Mouse (Mus musculus) CH12.LX (cell line): ENCODE results near the gene Mcmbp. TPM values are rescaled to one million over a fixed set of nuclear protein-coding genes. Genes with fewer than 3 reads are reported as not detected.

Source experiments
- DNase-seq: peaks from one replicate; pipeline ENCODE4 v3.0.0-alpha.2; 2013; ENCODE audit errors: extremely low read depth
- H3K27ac ChIP-seq: 2 replicates; pipeline ENCODE4 v1.5.1; 2012; ENCODE audit warnings: low read depth, mild to moderate bottlenecking, control low read depth, moderate library complexity; ENCODE audit not compliant: insufficient read depth
- H3K27me3 ChIP-seq: replicated peaks from 2 replicates; pipeline ENCODE3; 2012; ENCODE audit warnings: inconsistent platforms
- H3K36me3 ChIP-seq, 2 experiments: replicated peaks in 1 of 2; 2 replicates each; pipeline versions ENCODE3 to v1.6.1; 2012; ENCODE audit warnings: inconsistent platforms in 1 of 2, low read length in 1 of 2, mild to moderate bottlenecking in 1 of 2, mixed read lengths in 1 of 2, moderate library complexity in 1 of 2; ENCODE audit not compliant: control insufficient read depth in 1 of 2, insufficient read depth in 1 of 2
- H3K4me1 ChIP-seq, 2 experiments: 2 replicates each; pipeline ENCODE4 v1.6.1; 2012; ENCODE audit warnings: inconsistent platforms in 1 of 2, moderate library complexity in 1 of 2; ENCODE audit not compliant: insufficient read depth in 2 of 2, control insufficient read depth in 1 of 2
- H3K4me2 ChIP-seq: 2 replicates; pipeline ENCODE4 v1.6.1; 2012; ENCODE audit warnings: low read depth, mild to moderate bottlenecking, control low read depth; ENCODE audit not compliant: poor library complexity, insufficient read depth, severe bottlenecking
- H3K4me3 ChIP-seq, 3 experiments: fragments of 150-350 bp in 1 of 3; sonication (generic) in 1 of 3; replicated peaks in 1 of 3; 2 replicates each; pipeline versions ENCODE3 to v1.5.1; 2011 to 2012; ENCODE audit warnings: low read depth in 2 of 3, low read length in 2 of 3, mild to moderate bottlenecking in 2 of 3, moderate library complexity in 2 of 3, control low read depth in 1 of 3, improper control_type of control experiment in 1 of 3, inconsistent platforms in 1 of 3, mixed read lengths in 1 of 3; ENCODE audit not compliant: poor library complexity in 1 of 3
- H3K79me2 ChIP-seq: replicated peaks from 2 replicates; pipeline ENCODE4 v1.6.1; 2012; ENCODE audit warnings: mild to moderate bottlenecking, moderate library complexity; ENCODE audit not compliant: control insufficient read depth, poor library complexity, insufficient read depth, severe bottlenecking; ENCODE audit errors: extremely low read depth
- H3K9ac ChIP-seq: 2 replicates; pipeline ENCODE4 v1.6.1; 2012; ENCODE audit warnings: low read depth, mild to moderate bottlenecking, control low read depth, moderate library complexity; ENCODE audit not compliant: insufficient read depth
- H3K9me3 ChIP-seq: replicated peaks from 2 replicates; pipeline ENCODE3; 2012; ENCODE audit warnings: low read length, inconsistent platforms, mixed read lengths
- E2F4 ChIP-seq: IDR thresholded peaks from 2 replicates; pipeline ENCODE4 v1.6.1; 2011; ENCODE audit warnings: low read depth, low read length, improper control_type of control experiment; ENCODE audit not compliant: insufficient replicate concordance
- IRF4 ChIP-seq: IDR thresholded peaks from 2 replicates; pipeline ENCODE4 v1.6.1; 2014; ENCODE audit warnings: low read depth, mild to moderate bottlenecking, inconsistent platforms, low read length, improper control_type of control experiment
- JUND ChIP-seq: conservative IDR thresholded peaks from 2 replicates; pipeline ENCODE4 v1.6.1; 2011; ENCODE audit warnings: low read depth, low read length, improper control_type of control experiment
- NRF1 ChIP-seq: IDR thresholded peaks from 2 replicates; pipeline ENCODE4 v1.6.1; 2014; ENCODE audit warnings: low read depth, mild to moderate bottlenecking, inconsistent platforms, low read length, improper control_type of control experiment, moderate library complexity
- POLR2A ChIP-seq: IDR thresholded peaks from 2 replicates; pipeline ENCODE4 v1.6.1; 2011; ENCODE audit warnings: low read depth, mild to moderate bottlenecking, improper control_type of control experiment, low read length
- POLR2AphosphoS2 ChIP-seq: IDR thresholded peaks from 2 replicates; pipeline ENCODE4 v1.6.1; 2011; ENCODE audit warnings: low read depth, low read length, improper control_type of control experiment
- RCOR1 ChIP-seq: conservative IDR thresholded peaks from 2 replicates; pipeline ENCODE4 v1.6.1; 2012; ENCODE audit warnings: low read depth, mild to moderate bottlenecking, inconsistent platforms, low read length, improper control_type of control experiment
- TBP ChIP-seq: conservative IDR thresholded peaks from 2 replicates; pipeline ENCODE4 v1.6.1; 2011; ENCODE audit warnings: low read depth, low read length, improper control_type of control experiment
- UBTF ChIP-seq: IDR thresholded peaks from 2 replicates; pipeline ENCODE4 v1.6.1; 2012; ENCODE audit warnings: low read depth, mild to moderate bottlenecking, inconsistent platforms, low read length, improper control_type of control experiment, moderate library complexity
- ZMIZ1 ChIP-seq: IDR thresholded peaks from 2 replicates; pipeline ENCODE4 v1.6.1; 2012; ENCODE audit warnings: low read depth, mild to moderate bottlenecking, inconsistent platforms, low read length, improper control_type of control experiment
- dilution Hi-C: fragments of 300-500 bp; cut with MboI; formaldehyde crosslinking; loops from 2 replicates; pipeline ENCODE4 v1.14.3; 2020; ENCODE audit warnings: low sequenced_read_pairs; ENCODE audit not compliant: extremely low pct_unique_long_range_greater_than_20kb, extremely low pct_ligation_motif_present
- in situ Hi-C: fragments of 300-500 bp; cut with MboI; formaldehyde crosslinking; loops from 3 replicates; pipeline ENCODE4 v1.14.3; 2019; ENCODE audit warnings: low sequenced_read_pairs, low pct_ligation_motif_present, low pct_unique_long_range_greater_than_20kb, mixed read lengths
- polyA plus RNA-seq: library from polyadenylated mRNA; unstranded; fragments of >175 nt; gene quantifications from 2 replicates; pipeline ENCODE4 v1.2.1, GENCODE M21; 2012; ENCODE audit warnings: low read depth; ENCODE audit not compliant: insufficient read length
- total RNA-seq, 2 experiments: library from RNA; depleted of rRNA; stranded (reverse); fragments of 300-350 nt in 1 of 2; fragments of >200 nt in 1 of 2; gene quantifications; 2 replicates each; pipeline ENCODE4 v1.2.3; 2012 to 2014

Mcmbp gene
- total and polyA plus RNA-seq, 3 experiments = 45.2 to 75.7 (median 69.4) TPM

GRCm38 (mm10) chr7:128664861-128665377, 75.4 kb downstream of the Mcmbp start:
- H3K4me1 ChIP-seq = no peaks in the 10 kb centered on the region
- dilution Hi-C loops = no loop called here
- no peak for DNase-seq

DNA sequence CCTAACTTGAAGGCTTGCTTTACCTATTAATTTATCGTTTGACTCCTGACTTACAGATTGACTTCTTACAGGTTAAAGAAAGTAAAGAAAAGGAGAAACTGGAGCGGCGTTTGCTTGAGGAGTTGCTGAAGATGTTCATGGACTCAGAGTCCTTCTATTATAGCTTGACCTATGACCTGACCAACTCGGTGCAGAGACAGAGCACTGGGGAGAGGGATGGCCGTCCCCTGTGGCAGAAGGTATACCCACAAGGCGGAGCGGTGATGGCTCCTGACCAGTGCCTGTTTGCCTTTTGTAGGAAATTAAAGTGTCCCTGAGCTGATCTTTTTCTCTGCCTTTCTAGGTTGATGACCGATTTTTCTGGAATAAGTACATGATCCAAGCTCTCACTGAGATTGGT, 76.4 kb downstream of the Mcmbp start:
- no peak for TF ChIP-seq ZMIZ1
- no peak for DNase-seq
- in situ Hi-C loops = no loop called here
- no peaks in the 10 kb centered on the region for H3K27me3 ChIP-seq
- H3K27ac ChIP-seq = no peak overlapping the region
- H3K4me2 ChIP-seq = no peak overlapping the region
- H3K4me1 ChIP-seq = no peaks in the 10 kb centered on the region
- no peaks in the 10 kb centered on the region for H3K79me2 ChIP-seq
- peaks cover 0 to 30% of the 10 kb centered on the region in 2 experiments for H3K36me3 ChIP-seq
- no peak overlapping the region for H3K4me3 ChIP-seq
- no peak overlapping the region for H3K9ac ChIP-seq
- dilution Hi-C loops = no loop called here
- H3K9me3 ChIP-seq = no peaks in the 10 kb centered on the region

More at GRCm38 (mm10) chr7:128664861-128665377, 75.4 kb downstream of the Mcmbp start:
- Histone ChIP-seq H3K27me3 (no peaks in the 10 kb centered on the region), H3K9ac (no peak overlapping the region), H3K9me3 (no peaks in the 10 kb centered on the region), H3K27ac (no peak overlapping the region), H3K36me3 (peaks cover 0 to 23% of the 10 kb centered on the region in 2 experiments), H3K79me2 (no peaks in the 10 kb centered on the region), H3K4me2 (no peak overlapping the region), H3K4me3 (no peak overlapping the region)
- TF ChIP-seq UBTF = no peak
- in situ Hi-C loops = no loop called here

GRCm38 (mm10) chr7:128656970-128657369, 83.3 kb downstream of the Mcmbp start:
- Histone ChIP-seq H3K4me3 (no peak overlapping the region), H3K4me1 (no peaks in the 10 kb centered on the region), H3K79me2 (no peaks in the 10 kb centered on the region), H3K36me3 (peaks cover 0 to 9% of the 10 kb centered on the region in 2 experiments)
- in situ Hi-C loops = no loop called here
- TF ChIP-seq POLR2AphosphoS2 (no peak), TBP (no peak), E2F4 (no peak), IRF4 (no peak), RCOR1 (no peak), POLR2A (no peak), NRF1 (no peak), JUND (no peak)
- TF ChIP-seq, all 38 proteins: peak for 0
- no peak overlapping the region for H3K9ac ChIP-seq
- no peak overlapping the region for H3K4me2 ChIP-seq
- no peaks in the 10 kb centered on the region for H3K9me3 ChIP-seq
- no peaks in the 10 kb centered on the region for H3K27me3 ChIP-seq
- dilution Hi-C loops = no loop called here
- DNase-seq = no peak
- H3K27ac ChIP-seq = no peak overlapping the region

Other genes starting within 250 kb of the Mcmbp start
- gene Bag3, start 216.9 kb downstream of the Mcmbp start, total RNA-seq (2012; rRNA removed) = 0.13 and 0.17 TPM in 2 replicates
- gene Bag3, start 216.9 kb downstream of the Mcmbp start, total RNA-seq (2014; rRNA removed) = not detected in 2 replicates
- gene Bag3, start 216.9 kb downstream of the Mcmbp start, polyA plus RNA-seq = 0.15 and 0.24 TPM in 2 replicates
- 3.5 and 4.0 TPM in 2 replicates for gene Inpp5f, start 129.2 kb downstream of the Mcmbp start, total RNA-seq (2012; rRNA removed)
- gene Inpp5f, start 129.2 kb downstream of the Mcmbp start, total RNA-seq (2014; rRNA removed) = 5.5 and 7.3 TPM in 2 replicates
- gene Inpp5f, start 129.2 kb downstream of the Mcmbp start, polyA plus RNA-seq = 5.7 and 6.2 TPM in 2 replicates
- gene Sec23ip, start 4.4 kb upstream of the Mcmbp start, total RNA-seq (2012; rRNA removed) = 16.0 and 22.7 TPM in 2 replicates
- 18.9 and 19.3 TPM in 2 replicates for gene Sec23ip, start 4.4 kb upstream of the Mcmbp start, total RNA-seq (2014; rRNA removed)
- 33.6 and 40.1 TPM in 2 replicates for gene Sec23ip, start 4.4 kb upstream of the Mcmbp start, polyA plus RNA-seq